Mouse (Mus musculus): ENCODE results near the gene Igsf6. TPM values are rescaled to one million over a fixed set of nuclear protein-coding genes. Genes with fewer than 3 reads are reported as not detected.
A peak's percentile ranks its signal among the peaks of the same experiment; 100 is the strongest.
"Not testable (repeated sequence)": the region's sequence is repeated elsewhere in the genome, so short reads cannot be mapped to it uniquely, and the experiment has no call there.

Gene Igsf6
- polyA plus RNA-seq, 1 experiment = 2.7 TPM

DNA sequence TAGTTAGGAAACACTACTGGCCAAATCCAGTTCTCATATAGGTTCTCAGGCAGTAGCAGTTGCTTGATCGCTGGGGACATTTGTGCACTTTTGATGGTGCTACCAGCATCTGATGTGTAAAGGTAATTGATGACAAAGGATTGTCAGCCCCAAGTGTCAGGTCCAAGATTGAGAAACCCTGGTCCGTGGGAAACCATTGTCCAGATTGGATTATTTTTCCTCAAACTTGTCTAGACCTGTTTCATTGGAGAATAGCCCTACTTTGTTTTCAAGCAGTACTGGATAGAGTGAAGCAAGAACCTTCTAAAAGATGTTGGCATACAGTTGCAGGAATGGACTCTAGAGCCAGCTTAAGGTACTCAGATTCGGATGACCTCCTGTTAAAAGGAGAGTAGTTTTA lies 31.4 kb downstream of the Igsf6 start:
- Histone ChIP-seq H3K4me1 (ENCODE audit: control insufficient read depth, insufficient read depth, low read length) (no peaks in the 10 kb centered on the region; the same call in 1 of the 2 replicates), H3K4me3 (replicated peaks; ENCODE audit: extremely low read depth, low read depth, low read length) (no peak overlapping the region)
- 83% methylated on average over 3 of the region's 3 CpGs for WGBS
- TF ChIP-seq CTCF (IDR thresholded peaks at IDR 0.05; ENCODE audit: insufficient read depth, low read length) (no peak), POLR2A (IDR thresholded peaks at IDR 0.05; ENCODE audit: borderline replicate concordance, extremely low read depth, low read depth, low read length) (no peak)
- DNase-seq = no peak

DNA sequence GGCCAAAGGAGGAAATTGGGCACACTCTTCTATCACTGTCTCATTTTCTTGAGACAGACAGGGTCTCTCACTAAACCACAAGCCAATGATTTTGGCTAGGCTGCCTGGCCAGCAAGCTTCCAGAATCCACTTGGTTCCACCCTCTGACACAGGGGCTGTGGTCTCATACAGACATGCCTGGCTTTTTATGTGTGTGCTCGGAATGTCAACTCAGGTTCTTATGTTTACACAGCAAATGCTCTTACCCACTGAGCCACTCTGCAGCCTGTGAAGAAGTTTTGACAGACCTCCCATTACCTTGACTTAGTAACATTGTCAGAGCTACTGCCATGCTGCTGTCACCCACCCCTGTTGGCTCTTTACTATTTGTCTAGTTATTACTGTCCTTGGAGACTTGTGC lies 32.4 kb downstream of the Igsf6 start:
- 60% methylated on average over 1 of the region's 1 CpGs for WGBS
- H3K4me1 ChIP-seq (ENCODE audit: control insufficient read depth, insufficient read depth, low read length) = no peaks in the 10 kb centered on the region; the same call in 1 of the 2 replicates
- no peak overlapping the region for H3K4me3 ChIP-seq (replicated peaks; ENCODE audit: extremely low read depth, low read depth, low read length)
- no peak for DNase-seq
- TF ChIP-seq CTCF (IDR thresholded peaks at IDR 0.05; ENCODE audit: insufficient read depth, low read length) = no peak
- TF ChIP-seq POLR2A (IDR thresholded peaks at IDR 0.05; ENCODE audit: borderline replicate concordance, extremely low read depth, low read depth, low read length) = no peak

DNA sequence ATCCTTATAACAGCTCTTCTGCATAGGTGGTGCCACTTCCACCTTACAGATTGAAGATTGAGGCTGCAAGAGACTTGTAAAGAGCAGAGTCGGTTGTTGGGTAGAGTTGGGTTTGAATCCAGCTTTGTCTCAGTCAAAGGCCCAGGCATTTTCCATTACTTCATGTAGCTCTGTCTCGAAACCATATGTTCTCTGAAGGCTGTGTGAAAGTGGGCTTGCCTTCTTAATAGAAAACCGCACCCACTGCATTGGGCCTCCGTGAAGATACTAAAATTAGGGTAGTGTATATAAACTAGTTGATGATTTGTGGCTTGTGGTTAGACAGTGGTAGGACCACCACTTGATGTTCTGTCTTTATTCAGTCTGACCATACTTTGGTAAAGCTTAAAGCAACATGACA lies 33.8 kb downstream of the Igsf6 start:
- 77% methylated on average over 4 of the region's 4 CpGs for WGBS
- peaks cover 3% of the 10 kb centered on the region for H3K4me1 ChIP-seq (ENCODE audit: control insufficient read depth, insufficient read depth, low read length)
- no peak for DNase-seq
- H3K4me3 ChIP-seq (replicated peaks; ENCODE audit: extremely low read depth, low read depth, low read length) = no peak overlapping the region
- TF ChIP-seq CTCF (IDR thresholded peaks at IDR 0.05; ENCODE audit: insufficient read depth, low read length) = no peak

DNA sequence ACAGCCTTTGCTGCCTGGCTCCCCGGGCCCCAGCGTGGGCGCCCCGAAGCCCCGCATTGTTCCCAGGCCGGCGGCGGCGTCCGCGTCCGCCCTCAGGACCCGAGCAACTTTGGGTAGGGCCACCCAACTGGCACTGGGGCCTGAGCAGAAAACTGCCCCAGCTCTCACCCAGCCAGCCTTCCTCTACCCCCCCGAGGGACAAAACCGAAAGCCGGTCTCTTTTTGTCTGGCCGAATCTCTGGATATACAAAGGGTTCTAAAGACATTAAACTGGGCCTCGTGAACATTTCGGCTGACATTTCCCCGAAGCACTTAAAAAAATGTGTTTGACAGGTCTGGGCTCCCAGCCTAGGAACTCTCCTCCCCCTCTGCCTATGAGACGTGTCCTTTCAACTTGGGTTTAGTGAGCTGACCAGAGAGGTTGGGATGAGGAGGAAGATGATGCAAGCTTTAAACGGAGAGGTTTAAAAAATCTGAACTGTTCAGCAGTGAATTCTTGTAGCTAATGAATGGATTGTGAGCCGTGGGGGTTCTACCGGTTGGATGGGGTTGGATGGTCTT lies 39.1 kb downstream of the Igsf6 start:
- Histone ChIP-seq H3K4me1 (ENCODE audit: control insufficient read depth, insufficient read depth, low read length) (peaks cover 5% of the 10 kb centered on the region; the same call in 1 of the 2 replicates), H3K4me3 (replicated peaks; ENCODE audit: extremely low read depth, low read depth, low read length) (peak overlapping the region; percentile 72)
- peak; percentile 52 for DNase-seq
- under 1% methylated on average over 24 of the region's 24 CpGs for WGBS
- TF ChIP-seq POLR2A (IDR thresholded peaks at IDR 0.05; ENCODE audit: borderline replicate concordance, extremely low read depth, low read depth, low read length) (no peak), CTCF (IDR thresholded peaks at IDR 0.05; ENCODE audit: insufficient read depth, low read length) (no peak)

DNA sequence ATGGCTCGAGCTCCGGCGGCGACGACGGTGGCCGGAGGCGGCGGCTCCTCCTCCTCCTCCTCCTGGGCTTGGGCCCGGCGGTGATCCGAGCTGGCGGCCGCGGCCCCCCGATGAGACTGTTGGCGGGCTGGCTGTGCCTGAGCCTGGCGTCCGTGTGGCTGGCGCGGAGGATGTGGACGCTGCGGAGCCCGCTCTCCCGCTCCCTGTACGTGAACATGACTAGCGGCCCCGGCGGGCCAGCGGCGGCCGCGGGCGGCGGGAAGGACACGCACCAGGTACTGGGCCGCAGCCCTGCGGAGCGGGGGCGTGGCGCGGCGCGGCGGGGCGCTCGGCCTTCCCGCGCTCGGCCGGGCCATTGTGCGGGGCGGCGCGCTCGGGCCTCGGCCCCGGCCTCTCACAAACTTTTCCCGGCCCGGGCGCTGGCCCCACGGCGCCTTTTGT lies 39.7 kb downstream of the Igsf6 start:
- whole genome bisulfite sequencing = under 1% methylated on average over 46 of the region's 63 CpGs
- H3K4me3 ChIP-seq (replicated peaks; ENCODE audit: extremely low read depth, low read depth, low read length) = peak overlapping the region; percentile 72
- DNase-seq = peak; percentile 75
- no peak for TF ChIP-seq POLR2A (IDR thresholded peaks at IDR 0.05; ENCODE audit: borderline replicate concordance, extremely low read depth, low read depth, low read length)
- TF ChIP-seq CTCF (IDR thresholded peaks at IDR 0.05; ENCODE audit: insufficient read depth, low read length) = no peak
- peaks cover 5% of the 10 kb centered on the region; the same call in 1 of the 2 replicates for H3K4me1 ChIP-seq (ENCODE audit: control insufficient read depth, insufficient read depth, low read length)

GRCm38 (mm10) chr7:121033856-121034652 lies 40.3 kb downstream of the Igsf6 start, which contains the start of gene Mettl9:
Gene Mettl9, plus strand, starts transcription at chr7:121034445.
- peak within 1 kb of the TSS; percentile 72 for H3K4me3 ChIP-seq (replicated peaks; ENCODE audit: extremely low read depth, low read depth, low read length)
- H3K4me1 ChIP-seq (ENCODE audit: control insufficient read depth, insufficient read depth, low read length) = peaks cover 5% of the 10 kb centered on the region; the same call in 1 of the 2 replicates
- WGBS = 3% methylated on average over 41 of the region's 43 CpGs
- TF ChIP-seq POLR2A (IDR thresholded peaks at IDR 0.05; ENCODE audit: borderline replicate concordance, extremely low read depth, low read depth, low read length) = peak; percentile 85; the same call in 1 of the 2 replicates
- TF ChIP-seq CTCF (IDR thresholded peaks at IDR 0.05; ENCODE audit: insufficient read depth, low read length) = no peak
- peak; percentile 88 for DNase-seq

- not testable (repeated sequence) for H3K4me3 ChIP-seq (replicated peaks; ENCODE audit: extremely low read depth, low read depth, low read length); DNase-seq; H3K4me1 ChIP-seq (ENCODE audit: control insufficient read depth, insufficient read depth, low read length)
Observed at GRCm38 (mm10) chr7:121029947-121030346, 44.4 kb downstream of the Igsf6 start.

DNA sequence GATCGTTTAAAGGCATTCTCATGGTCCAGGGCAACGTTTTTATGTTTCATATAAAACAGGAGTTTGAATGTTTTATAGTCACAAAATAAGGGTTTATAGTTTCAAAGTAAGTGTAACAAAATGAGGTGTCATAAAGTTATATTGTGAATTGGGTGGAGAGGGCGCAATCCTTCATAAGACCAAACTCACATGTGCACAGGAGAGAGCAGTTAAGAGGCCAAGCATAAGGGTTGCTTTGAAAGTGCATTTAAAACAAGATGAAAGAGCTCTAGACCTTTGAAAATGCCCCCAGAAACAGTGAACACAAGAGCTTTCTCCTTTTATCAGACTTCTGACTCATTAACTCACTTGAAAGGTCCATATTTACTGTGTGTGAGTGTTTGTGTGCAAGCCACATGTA lies 48.1 kb downstream of the Igsf6 start:
- no peak for TF ChIP-seq CTCF (IDR thresholded peaks at IDR 0.05; ENCODE audit: insufficient read depth, low read length)
- TF ChIP-seq POLR2A (IDR thresholded peaks at IDR 0.05; ENCODE audit: borderline replicate concordance, extremely low read depth, low read depth, low read length) = no peak
- 51% methylated on average over 3 of the region's 3 CpGs for WGBS
- Histone ChIP-seq H3K4me3 (replicated peaks; ENCODE audit: extremely low read depth, low read depth, low read length) (no peak overlapping the region), H3K4me1 (ENCODE audit: control insufficient read depth, insufficient read depth, low read length) (no peaks in the 10 kb centered on the region)
- no peak for DNase-seq

- Histone ChIP-seq H3K4me1 (ENCODE audit: control insufficient read depth, insufficient read depth, low read length) (no peaks in the 10 kb centered on the region), H3K4me3 (replicated peaks; ENCODE audit: extremely low read depth, low read depth, low read length) (no peak overlapping the region)
- no peak for DNase-seq
- TF ChIP-seq CTCF (IDR thresholded peaks at IDR 0.05; ENCODE audit: insufficient read depth, low read length) (no peak), POLR2A (IDR thresholded peaks at IDR 0.05; ENCODE audit: borderline replicate concordance, extremely low read depth, low read depth, low read length) (no peak)
- WGBS = 54% methylated on average over 6 of the region's 6 CpGs
Observed at GRCm38 (mm10) chr7:121025221-121026008, 49.0 kb downstream of the Igsf6 start.

Data from lung, adult 2 months (tissue).